Mouse (Mus musculus) ES-Bruce4 (cell line): Measurements from ENCODE around the gene Psma6. TPM values are rescaled to one million over a fixed set of nuclear protein-coding genes. Genes with fewer than 3 reads are reported as not detected.

ENCODE experiments used
- H3K27ac ChIP-seq: 2 replicates; pipeline ENCODE4 v1.5.1; 2012; ENCODE audit warnings: low read length, inconsistent platforms; ENCODE audit not compliant: insufficient read depth
- H3K27me3 ChIP-seq: 2 replicates; pipeline ENCODE4 v1.6.1; 2012; ENCODE audit warnings: mild to moderate bottlenecking, low read length, inconsistent platforms; ENCODE audit not compliant: control insufficient read depth, poor library complexity, insufficient read depth, severe bottlenecking
- H3K36me3 ChIP-seq: 2 replicates; pipeline ENCODE4 v1.6.1; 2012; ENCODE audit warnings: inconsistent platforms, mild to moderate bottlenecking, low read length, moderate library complexity; ENCODE audit not compliant: control insufficient read depth, poor library complexity, insufficient read depth, severe bottlenecking
- H3K4me1 ChIP-seq: one replicate; pipeline ENCODE4 v1.8.1; 2011; ENCODE audit warnings: low read length; ENCODE audit not compliant: control insufficient read depth, insufficient read depth
- H3K4me3 ChIP-seq: 2 replicates; pipeline ENCODE4 v1.5.1; 2011; ENCODE audit warnings: low read depth, mild to moderate bottlenecking, low read length
- H3K9ac ChIP-seq: 2 replicates; pipeline ENCODE4 v1.6.1; 2012; ENCODE audit warnings: low read depth, mild to moderate bottlenecking, inconsistent platforms; ENCODE audit not compliant: poor library complexity, severe bottlenecking
- H3K9me3 ChIP-seq: replicated peaks from 2 replicates; pipeline ENCODE4 v1.6.1; 2012; ENCODE audit warnings: mild to moderate bottlenecking, low read length, inconsistent platforms; ENCODE audit not compliant: control insufficient read depth, poor library complexity, insufficient read depth, severe bottlenecking
- CTCF ChIP-seq: IDR thresholded peaks from one replicate; pipeline ENCODE4 v1.8.1; 2011; ENCODE audit warnings: low read depth, low read length
- EP300 ChIP-seq: IDR thresholded peaks from 2 replicates; pipeline ENCODE4 v1.6.1; 2011; ENCODE audit warnings: low read depth, low read length; ENCODE audit not compliant: insufficient read depth
- POLR2A ChIP-seq: IDR thresholded peaks from one replicate; pipeline ENCODE4 v1.8.1; 2011; ENCODE audit warnings: low read length; ENCODE audit not compliant: insufficient read depth
- polyA plus RNA-seq: library from polyadenylated mRNA; stranded (reverse); fragments of >200 nt; gene quantifications from 2 replicates; pipeline ENCODE4 v1.2.4, GENCODE M21; 2011; ENCODE audit warnings: low read depth; ENCODE audit not compliant: missing spikeins, insufficient read depth, insufficient read length

Gene Psma6
- polyA plus RNA-seq, 1 experiment: 308 TPM

GRCm38 (mm10) chr12:55440416-55440815, 56.4 kb downstream of the Psma6 start:
- Histone ChIP-seq H3K9ac (no peak overlapping the region), H3K4me1 (peaks cover 5% of the 10 kb centered on the region), H3K27ac (no peak overlapping the region), H3K27me3 (no peaks in the 10 kb centered on the region), H3K9me3 (no peaks in the 10 kb centered on the region), H3K4me3 (no peak overlapping the region), H3K36me3 (no peaks in the 10 kb centered on the region)
- no peak for TF ChIP-seq EP300
- TF ChIP-seq POLR2A: no peak
- TF ChIP-seq CTCF: no peak

- no peak for TF ChIP-seq POLR2A
- Histone ChIP-seq H3K36me3 (no peaks in the 10 kb centered on the region), H3K4me1 (peaks cover 2% of the 10 kb centered on the region), H3K27me3 (no peaks in the 10 kb centered on the region), H3K4me3 (no peak overlapping the region), H3K27ac (no peak overlapping the region), H3K9me3 (no peaks in the 10 kb centered on the region), H3K9ac (no peak overlapping the region)
These were observed 58.2 kb downstream of the Psma6 start for GRCm38 (mm10) chr12:55442245-55442644.

- Histone ChIP-seq H3K27ac (no peak overlapping the region), H3K9ac (no peak overlapping the region), H3K4me1 (no peaks in the 10 kb centered on the region)
These were observed 59.1 kb downstream of the Psma6 start for GRCm38 (mm10) chr12:55442861-55443850.

GRCm38 (mm10) chr12:55444031-55444451, 60.0 kb downstream of the Psma6 start:
- no peak overlapping the region for H3K9ac ChIP-seq
- no peaks in the 10 kb centered on the region for H3K27me3 ChIP-seq
- no peak for TF ChIP-seq POLR2A
- TF ChIP-seq CTCF: no peak
- no peak for TF ChIP-seq EP300
- H3K4me3 ChIP-seq: no peak overlapping the region
- no peaks in the 10 kb centered on the region for H3K36me3 ChIP-seq
- H3K27ac ChIP-seq: no peak overlapping the region
- H3K4me1 ChIP-seq: no peaks in the 10 kb centered on the region
- no peaks in the 10 kb centered on the region for H3K9me3 ChIP-seq

More at GRCm38 (mm10) chr12:55442861-55443850, 59.1 kb downstream of the Psma6 start:
- H3K4me3 ChIP-seq: no peak overlapping the region
- no peaks in the 10 kb centered on the region for H3K36me3 ChIP-seq
- no peaks in the 10 kb centered on the region for H3K27me3 ChIP-seq
- TF ChIP-seq CTCF (no peak), EP300 (no peak), POLR2A (no peak)
- H3K9me3 ChIP-seq: no peaks in the 10 kb centered on the region

GRCm38 (mm10) chr12:55445583-55445982, 61.6 kb downstream of the Psma6 start:
- H3K36me3 ChIP-seq: no peaks in the 10 kb centered on the region
- H3K27ac ChIP-seq: no peak overlapping the region
- no peaks in the 10 kb centered on the region for H3K9me3 ChIP-seq
- H3K27me3 ChIP-seq: no peaks in the 10 kb centered on the region
- no peak overlapping the region for H3K4me3 ChIP-seq
- no peak overlapping the region for H3K9ac ChIP-seq
- TF ChIP-seq CTCF (no peak), POLR2A (no peak), EP300 (no peak)
- H3K4me1 ChIP-seq: peaks cover 2% of the 10 kb centered on the region

GRCm38 (mm10) chr12:55446366-55446745, 62.3 kb downstream of the Psma6 start:
- Histone ChIP-seq H3K9me3 (no peaks in the 10 kb centered on the region), H3K36me3 (no peaks in the 10 kb centered on the region), H3K4me3 (0 out of 2 replicates have a peak overlapping the region, but pooled peaks have one; percentile 11), H3K27me3 (no peaks in the 10 kb centered on the region), H3K9ac (peak overlapping the region; percentile 13; the same call in 1 of the 2 replicates), H3K27ac (no peak overlapping the region), H3K4me1 (peaks cover 2% of the 10 kb centered on the region)
- TF ChIP-seq POLR2A (no peak), CTCF (no peak), EP300 (no peak)
